Mouse (Mus musculus) kidney, adult 2 months (tissue): Measurements from ENCODE around the gene Fbrsl1.

ENCODE experiments used
- CTCF ChIP-seq: fragments of 200-500 bp; conservative IDR thresholded peaks from 2 replicates; pipeline ENCODE4 v1.5.1; 2011; ENCODE audit warnings: low read depth, mild to moderate bottlenecking, control low read depth, low read length, moderate library complexity, mixed read lengths; ENCODE audit not compliant: insufficient read depth, insufficient read length
- POLR2A ChIP-seq: fragments of 200-500 bp; IDR thresholded peaks from one replicate; pipeline ENCODE4 v1.6.1; 2011; ENCODE audit warnings: low read depth, low read length, control low read depth

DNA sequence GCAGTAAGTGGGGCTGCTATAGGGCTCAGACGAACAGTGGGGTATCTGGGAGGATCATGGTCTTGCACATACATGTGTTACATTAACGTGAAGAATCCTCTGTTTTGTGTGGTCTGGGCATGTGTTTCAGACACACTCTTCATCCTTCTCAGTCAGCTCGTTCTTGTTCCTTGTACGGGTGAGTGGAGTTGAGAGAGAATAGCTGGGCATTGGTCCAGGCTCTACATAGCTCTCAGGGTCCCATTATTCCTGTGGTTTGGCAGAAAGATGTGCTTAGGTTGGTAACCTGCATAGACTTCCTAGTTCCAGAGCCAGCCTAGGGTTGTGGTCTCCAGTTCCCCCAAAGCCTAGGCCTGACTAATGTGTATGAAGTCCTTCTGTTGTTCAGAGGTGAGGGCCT, 46.1 kb upstream of the Fbrsl1 start:
- no peak for TF ChIP-seq POLR2A
- TF ChIP-seq CTCF, result no peak
